Mouse (Mus musculus): ENCODE measurements around the gene Zranb2. TPM values are rescaled to one million over a fixed set of nuclear protein-coding genes. Genes with fewer than 3 reads are reported as not detected.

Gene Zranb2
- 119 and 129 TPM in 2 replicates for polyA plus RNA-seq (2014; fragmentation: Nextera tagmentation; extraction: Ambion mirVana)

GRCm38 (mm10) chr3:157533964-157534785, at the start of gene Zranb2:
TSS of gene Zranb2 (plus strand) at chr3:157534160.
- Histone ChIP-seq H3K36me3 (ENCODE audit: control insufficient read depth, insufficient read depth, low read length) (peaks cover 7% of the 10 kb centered on the region; the same call in 1 of the 2 replicates), H3K27ac (ENCODE audit: low read depth, low read length) (peak within 1 kb of the TSS; percentile 89), H3K27me3 (replicated peaks; ENCODE audit: control insufficient read depth, insufficient read depth, low read length) (peaks cover 15% of the 10 kb centered on the region), H3K4me2 (peak within 1 kb of the TSS; percentile 79), H3K9me3 (ENCODE audit: control insufficient read depth, low read length) (no peaks in the 10 kb centered on the region), H3K4me1 (replicated peaks; ENCODE audit: control insufficient read depth, insufficient read depth, low read length) (peaks cover 7% of the 10 kb centered on the region; the same call in 1 of the 2 replicates), H3K4me3 (ENCODE audit: low read depth, low read length) (peak within 1 kb of the TSS; percentile 91), H3K9ac (ENCODE audit: low read depth, low read length) (peak within 1 kb of the TSS; percentile 96)
- ATAC-seq (replicated peaks; ENCODE audit: low FRiP score) (peak; percentile 89), DNase-seq (ENCODE audit: low spot score) (peak; percentile 94)
- under 1% methylated on average over 88 of the region's 91 CpGs for WGBS

- Histone ChIP-seq H3K9me3 (ENCODE audit: control insufficient read depth, low read length) (no peaks in the 10 kb centered on the region), H3K27ac (ENCODE audit: low read depth, low read length) (no peak overlapping the region), H3K36me3 (ENCODE audit: control insufficient read depth, insufficient read depth, low read length) (no peaks in the 10 kb centered on the region), H3K27me3 (replicated peaks; ENCODE audit: control insufficient read depth, insufficient read depth, low read length) (no peaks in the 10 kb centered on the region), H3K9ac (ENCODE audit: low read depth, low read length) (no peak overlapping the region), H3K4me3 (ENCODE audit: low read depth, low read length) (no peak overlapping the region), H3K4me2 (no peak overlapping the region), H3K4me1 (replicated peaks; ENCODE audit: control insufficient read depth, insufficient read depth, low read length) (no peaks in the 10 kb centered on the region)
- ATAC-seq (replicated peaks; ENCODE audit: low FRiP score), result no peak
- no peak for DNase-seq (ENCODE audit: low spot score)
- 63% methylated on average over 4 of the region's 4 CpGs for WGBS
These were observed 41.9 kb upstream of the Zranb2 start for GRCm38 (mm10) chr3:157492043-157492442.

GRCm38 (mm10) chr3:157502216-157502615, 31.7 kb upstream of the Zranb2 start:
- Histone ChIP-seq H3K4me1 (replicated peaks; ENCODE audit: control insufficient read depth, insufficient read depth, low read length) (no peaks in the 10 kb centered on the region), H3K9ac (ENCODE audit: low read depth, low read length) (no peak overlapping the region), H3K9me3 (ENCODE audit: control insufficient read depth, low read length) (no peaks in the 10 kb centered on the region), H3K36me3 (ENCODE audit: control insufficient read depth, insufficient read depth, low read length) (no peaks in the 10 kb centered on the region), H3K4me2 (no peak overlapping the region), H3K27ac (ENCODE audit: low read depth, low read length) (no peak overlapping the region), H3K27me3 (replicated peaks; ENCODE audit: control insufficient read depth, insufficient read depth, low read length) (no peaks in the 10 kb centered on the region), H3K4me3 (ENCODE audit: low read depth, low read length) (no peak overlapping the region)
- no peak for DNase-seq (ENCODE audit: low spot score)
- ATAC-seq (replicated peaks; ENCODE audit: low FRiP score), result no peak
- WGBS, result 65% methylated on average over 1 of the region's 1 CpGs

GRCm38 (mm10) chr3:157514116-157514796, 19.7 kb upstream of the Zranb2 start:
- Histone ChIP-seq H3K36me3 (ENCODE audit: control insufficient read depth, insufficient read depth, low read length) (no peaks in the 10 kb centered on the region), H3K4me1 (replicated peaks; ENCODE audit: control insufficient read depth, insufficient read depth, low read length) (0 out of 2 replicates have a peak, but pooled peaks cover 3% of the 10 kb centered on the region), H3K9me3 (ENCODE audit: control insufficient read depth, low read length) (no peaks in the 10 kb centered on the region), H3K4me2 (no peak overlapping the region), H3K27ac (ENCODE audit: low read depth, low read length) (no peak overlapping the region), H3K9ac (ENCODE audit: low read depth, low read length) (no peak overlapping the region), H3K27me3 (replicated peaks; ENCODE audit: control insufficient read depth, insufficient read depth, low read length) (no peaks in the 10 kb centered on the region), H3K4me3 (ENCODE audit: low read depth, low read length) (no peak overlapping the region)
- WGBS, result 59% methylated on average over 5 of the region's 5 CpGs
- ATAC-seq (replicated peaks; ENCODE audit: low FRiP score) (no peak), DNase-seq (ENCODE audit: low spot score) (no peak)

GRCm38 (mm10) chr3:157516471-157516870, 17.5 kb upstream of the Zranb2 start:
- Histone ChIP-seq H3K36me3 (ENCODE audit: control insufficient read depth, insufficient read depth, low read length) (no peaks in the 10 kb centered on the region), H3K9me3 (ENCODE audit: control insufficient read depth, low read length) (no peaks in the 10 kb centered on the region), H3K4me2 (no peak overlapping the region), H3K4me1 (replicated peaks; ENCODE audit: control insufficient read depth, insufficient read depth, low read length) (0 out of 2 replicates have a peak, but pooled peaks cover 3% of the 10 kb centered on the region), H3K9ac (ENCODE audit: low read depth, low read length) (no peak overlapping the region), H3K27me3 (replicated peaks; ENCODE audit: control insufficient read depth, insufficient read depth, low read length) (no peaks in the 10 kb centered on the region), H3K4me3 (ENCODE audit: low read depth, low read length) (no peak overlapping the region), H3K27ac (ENCODE audit: low read depth, low read length) (no peak overlapping the region)
- DNase-seq (ENCODE audit: low spot score) (no peak), ATAC-seq (replicated peaks; ENCODE audit: low FRiP score) (no peak)
- 23% methylated on average over 3 of the region's 3 CpGs for WGBS

GRCm38 (mm10) chr3:157517992-157518391, 16.0 kb upstream of the Zranb2 start:
- Histone ChIP-seq H3K4me3 (ENCODE audit: low read depth, low read length) (no peak overlapping the region), H3K4me1 (replicated peaks; ENCODE audit: control insufficient read depth, insufficient read depth, low read length) (0 out of 2 replicates have a peak, but pooled peaks cover 3% of the 10 kb centered on the region), H3K27me3 (replicated peaks; ENCODE audit: control insufficient read depth, insufficient read depth, low read length) (no peaks in the 10 kb centered on the region; the same call in 1 of the 2 replicates), H3K9ac (ENCODE audit: low read depth, low read length) (no peak overlapping the region), H3K4me2 (no peak overlapping the region), H3K36me3 (ENCODE audit: control insufficient read depth, insufficient read depth, low read length) (no peaks in the 10 kb centered on the region), H3K27ac (ENCODE audit: low read depth, low read length) (no peak overlapping the region), H3K9me3 (ENCODE audit: control insufficient read depth, low read length) (no peaks in the 10 kb centered on the region)
- ATAC-seq (replicated peaks; ENCODE audit: low FRiP score) (peak; percentile 66), DNase-seq (ENCODE audit: low spot score) (no peak)
- 35% methylated on average over 2 of the region's 2 CpGs for WGBS

GRCm38 (mm10) chr3:157520433-157520832, 13.5 kb upstream of the Zranb2 start:
- Histone ChIP-seq H3K27ac (ENCODE audit: low read depth, low read length) (no peak overlapping the region), H3K4me2 (no peak overlapping the region), H3K4me3 (ENCODE audit: low read depth, low read length) (no peak overlapping the region), H3K36me3 (ENCODE audit: control insufficient read depth, insufficient read depth, low read length) (no peaks in the 10 kb centered on the region), H3K9ac (ENCODE audit: low read depth, low read length) (no peak overlapping the region), H3K27me3 (replicated peaks; ENCODE audit: control insufficient read depth, insufficient read depth, low read length) (no peaks in the 10 kb centered on the region; the same call in 1 of the 2 replicates), H3K4me1 (replicated peaks; ENCODE audit: control insufficient read depth, insufficient read depth, low read length) (0 out of 2 replicates have a peak, but pooled peaks cover 3% of the 10 kb centered on the region), H3K9me3 (ENCODE audit: control insufficient read depth, low read length) (no peaks in the 10 kb centered on the region)
- WGBS, result 3% methylated on average over 1 of the region's 1 CpGs
- no peak for ATAC-seq (replicated peaks; ENCODE audit: low FRiP score)
- DNase-seq (ENCODE audit: low spot score), result no peak

- Histone ChIP-seq H3K36me3 (ENCODE audit: control insufficient read depth, insufficient read depth, low read length) (no peaks in the 10 kb centered on the region), H3K9me3 (ENCODE audit: control insufficient read depth, low read length) (no peaks in the 10 kb centered on the region), H3K4me1 (replicated peaks; ENCODE audit: control insufficient read depth, insufficient read depth, low read length) (no peaks in the 10 kb centered on the region), H3K9ac (ENCODE audit: low read depth, low read length) (no peak overlapping the region), H3K27ac (ENCODE audit: low read depth, low read length) (no peak overlapping the region), H3K4me2 (no peak overlapping the region), H3K27me3 (replicated peaks; ENCODE audit: control insufficient read depth, insufficient read depth, low read length) (peaks cover 2% of the 10 kb centered on the region; the same call in 1 of the 2 replicates), H3K4me3 (ENCODE audit: low read depth, low read length) (no peak overlapping the region)
- ATAC-seq (replicated peaks; ENCODE audit: low FRiP score) (no peak), DNase-seq (ENCODE audit: low spot score) (no peak)
- WGBS, result 21% methylated on average over 1 of the region's 1 CpGs
These were observed 10.1 kb upstream of the Zranb2 start for GRCm38 (mm10) chr3:157523834-157524233.

Measured in liver, embryonic 11.5 days (tissue).